Mouse (Mus musculus) cerebellum, adult 11-12 months (tissue): Measurements from ENCODE around the gene Ssr4.
A peak's percentile ranks its signal among the peaks of the same experiment; 100 is the strongest.
"Not testable (repeated sequence)": the region's sequence is repeated elsewhere in the genome, so short reads cannot be mapped to it uniquely, and the experiment has no call there.

ENCODE experiments used
- DNase-seq: peaks from one replicate; pipeline ENCODE4 v3.0.0; 2022

Gene Ssr4

DNA sequence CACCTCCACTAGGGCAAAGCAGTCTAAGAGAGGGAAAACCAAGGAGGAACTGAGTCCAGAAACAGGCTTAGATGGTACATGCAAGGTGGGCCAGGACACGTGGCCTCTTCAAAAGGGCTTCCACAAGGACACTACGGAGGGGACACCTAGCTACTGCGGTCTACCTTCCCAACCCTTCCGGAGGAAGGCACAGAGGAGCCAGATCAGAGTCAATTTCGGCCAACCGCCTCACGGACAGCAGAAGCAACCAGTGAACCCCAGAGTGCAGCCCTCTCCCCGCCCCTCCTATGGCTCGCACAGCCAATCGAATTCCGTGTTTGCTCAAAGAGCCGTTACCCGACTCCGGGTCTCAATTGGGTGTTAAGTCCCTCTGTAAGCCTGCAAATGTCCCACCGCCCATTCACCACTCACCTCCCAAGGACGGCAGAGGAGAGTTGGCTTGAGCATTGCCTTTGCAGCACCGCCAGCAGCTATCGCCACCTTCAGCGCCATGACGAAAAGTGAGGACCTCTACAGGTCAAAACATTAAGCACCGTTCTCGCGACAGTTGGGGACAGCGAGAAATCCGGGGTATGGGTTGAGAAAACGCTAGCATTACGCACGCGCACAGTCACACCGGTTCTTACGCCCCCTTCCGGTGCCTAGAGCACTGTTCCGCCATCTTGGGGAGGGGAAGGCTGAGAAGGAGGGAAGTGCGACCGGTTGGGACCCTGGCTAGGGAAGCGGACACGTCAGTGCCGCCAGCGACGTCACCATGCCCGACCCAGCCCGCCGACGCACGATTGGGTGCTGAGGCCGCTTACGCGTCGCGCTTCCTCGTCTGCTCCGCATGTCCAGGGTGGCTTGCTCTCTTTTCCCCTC, at the start of gene Ssr4, which contains the start of gene Idh3g:
Ssr4 (plus strand) TSS at position 665 of the 861 bp plus-strand sequence.
Idh3g (minus strand) TSS at position 534 of the 861 bp plus-strand sequence.
- DNase-seq: peak; percentile 96

DNA sequence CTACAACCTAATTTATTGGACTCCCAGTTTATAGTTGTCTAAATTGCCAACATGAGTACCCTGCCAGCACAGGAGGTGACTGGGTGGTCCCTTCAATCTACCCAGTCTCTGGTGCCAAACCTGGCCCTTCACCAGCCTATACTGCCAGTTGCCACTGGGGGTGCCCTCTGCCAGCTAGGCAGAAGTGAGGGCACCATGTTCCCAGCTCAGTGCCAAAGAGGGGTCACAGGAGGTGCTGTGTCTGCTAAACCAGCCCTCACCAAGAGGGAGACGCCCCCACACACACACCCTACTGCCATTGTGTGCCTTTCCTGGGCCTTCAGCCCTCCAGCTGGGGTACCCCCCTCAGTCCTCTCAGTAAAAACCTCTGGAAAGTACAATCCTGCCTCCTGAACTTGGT, 48.7 kb upstream of the Ssr4 start:
- no peak for DNase-seq

DNA sequence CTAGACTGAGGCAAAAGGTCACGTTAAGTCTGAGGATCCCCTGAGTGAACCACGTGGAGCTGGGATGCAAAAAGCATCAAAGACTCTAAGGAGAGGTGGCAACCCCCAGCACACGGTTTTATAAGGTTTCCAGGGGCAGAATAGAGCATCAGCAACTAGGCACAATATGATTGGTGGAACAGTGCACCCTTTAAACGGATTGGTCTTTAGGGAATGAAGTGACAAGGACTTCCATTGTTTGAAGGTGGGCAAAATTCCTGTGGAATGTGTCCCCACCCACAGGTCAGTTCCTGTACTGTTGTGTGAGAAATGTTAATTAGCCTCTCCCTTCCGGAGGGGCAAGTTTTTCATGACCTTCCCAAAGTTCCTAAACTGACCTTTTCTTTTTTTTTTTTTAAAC, 47.7 kb upstream of the Ssr4 start:
- DNase-seq: no peak

DNA sequence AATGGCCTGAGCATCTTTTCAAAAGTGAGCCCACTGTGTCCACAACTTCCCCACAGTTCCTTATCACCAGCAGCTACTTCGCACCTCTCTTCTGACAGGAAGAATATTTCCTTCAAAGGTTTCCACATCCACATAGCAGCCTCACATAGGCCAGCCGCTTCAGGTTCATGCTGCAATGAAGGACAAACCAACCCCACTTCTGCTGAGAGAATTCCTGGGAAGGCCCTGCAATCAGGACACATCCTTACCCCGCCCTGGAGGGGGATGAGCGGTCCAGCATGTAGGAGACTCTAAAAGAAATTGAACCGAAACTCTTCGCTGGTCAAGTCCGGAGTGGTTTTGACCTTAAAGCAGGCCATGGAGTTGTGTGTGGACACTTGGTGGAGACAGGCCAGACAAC, 47.0 kb upstream of the Ssr4 start:
- not testable (repeated sequence) for DNase-seq

DNA sequence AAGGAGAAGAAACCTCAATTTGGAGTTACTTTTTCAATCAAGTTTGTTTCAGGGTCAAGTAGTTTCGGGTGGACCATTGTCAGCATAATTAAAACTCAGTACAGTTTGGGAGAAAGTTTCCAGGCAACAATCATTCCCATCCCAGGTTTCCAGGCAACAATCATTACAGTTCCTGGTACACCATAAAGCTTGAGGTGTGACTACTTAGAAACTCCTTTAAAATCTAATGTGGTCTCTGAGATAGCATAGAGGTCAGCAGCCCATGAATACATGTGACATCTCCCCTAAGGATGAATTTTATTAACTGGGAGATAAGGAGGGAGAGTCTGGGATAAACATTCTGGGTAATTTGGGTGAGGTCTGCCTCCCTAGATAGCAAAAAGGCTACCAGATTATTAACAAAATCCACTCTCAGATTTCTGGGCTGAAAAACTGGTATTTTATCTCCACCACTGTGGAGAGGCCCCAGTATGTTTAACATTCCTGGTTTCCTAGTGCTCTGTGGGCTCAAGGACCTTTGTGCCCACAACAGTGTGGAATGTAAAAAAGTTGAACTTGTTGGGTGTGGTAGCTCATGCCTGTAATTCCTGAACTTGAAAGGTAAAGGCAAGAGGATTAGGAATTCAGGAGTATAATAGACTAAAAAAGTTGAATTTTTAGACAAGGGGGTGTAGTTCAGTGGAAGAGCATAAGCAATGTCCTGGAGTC, 41.9 kb upstream of the Ssr4 start:
- no peak for DNase-seq

DNA sequence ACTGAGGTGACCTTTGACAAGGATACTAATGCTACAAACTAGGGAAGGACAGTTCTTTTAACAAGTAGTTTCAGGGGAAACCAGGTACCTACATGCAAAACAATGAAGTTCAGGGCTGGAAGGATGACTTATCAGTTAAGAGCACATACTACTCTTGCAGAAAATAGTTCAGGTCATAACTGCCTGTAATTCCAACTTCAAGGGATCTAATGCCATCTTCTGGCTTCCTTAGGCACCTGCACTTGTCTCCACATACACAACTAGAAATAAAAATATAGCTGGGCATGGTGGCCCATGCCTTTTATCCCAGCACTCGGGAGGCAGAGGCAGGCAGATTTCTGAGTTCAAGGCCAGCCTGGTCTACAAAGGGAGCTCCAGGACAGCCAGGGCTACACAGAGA, 37.9 kb upstream of the Ssr4 start:
- DNase-seq: no peak

DNA sequence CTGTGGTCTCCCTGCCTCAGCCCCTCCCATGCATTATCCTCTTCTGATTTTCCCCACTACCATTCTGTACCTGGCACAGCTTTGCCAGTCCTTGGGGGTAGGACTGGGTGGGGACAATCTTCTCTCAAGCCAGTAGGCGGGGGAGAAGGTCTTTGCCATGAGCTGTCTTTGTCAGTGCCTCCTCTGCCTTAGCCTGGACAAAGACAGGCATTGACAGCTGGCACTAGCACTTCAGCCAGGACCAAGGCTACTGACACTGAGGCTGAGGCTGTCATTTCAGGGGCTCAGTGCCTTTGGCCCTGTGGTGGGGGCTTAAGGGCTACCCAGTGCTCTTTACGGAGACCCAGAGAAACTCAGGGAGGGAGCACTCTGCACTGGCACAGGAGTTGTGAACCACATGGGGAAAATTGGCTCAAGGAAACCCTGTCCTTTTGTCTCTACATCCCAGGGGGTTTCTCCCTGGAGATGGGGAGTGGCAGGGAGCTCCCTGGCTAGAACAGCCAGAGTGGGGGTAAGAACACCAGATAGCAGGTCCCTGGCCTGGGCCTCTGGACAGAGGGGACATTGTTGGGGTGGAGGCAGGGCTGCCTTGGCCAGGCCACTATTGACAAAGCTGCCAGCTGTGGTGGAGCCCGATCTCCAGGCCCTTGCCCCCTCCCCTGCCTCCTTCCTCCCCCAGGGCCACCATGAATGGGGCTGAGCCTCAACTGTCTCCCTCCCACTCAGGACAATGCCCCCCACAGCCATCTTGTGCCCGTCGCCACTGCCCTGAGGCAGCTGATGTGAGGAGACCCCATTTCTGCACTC, 30.3 kb upstream of the Ssr4 start, which contains the start of gene Plxnb3:
Plxnb3 (plus strand) TSS at position 757 of the 807 bp plus-strand sequence.
- DNase-seq: peak; percentile 26

DNA sequence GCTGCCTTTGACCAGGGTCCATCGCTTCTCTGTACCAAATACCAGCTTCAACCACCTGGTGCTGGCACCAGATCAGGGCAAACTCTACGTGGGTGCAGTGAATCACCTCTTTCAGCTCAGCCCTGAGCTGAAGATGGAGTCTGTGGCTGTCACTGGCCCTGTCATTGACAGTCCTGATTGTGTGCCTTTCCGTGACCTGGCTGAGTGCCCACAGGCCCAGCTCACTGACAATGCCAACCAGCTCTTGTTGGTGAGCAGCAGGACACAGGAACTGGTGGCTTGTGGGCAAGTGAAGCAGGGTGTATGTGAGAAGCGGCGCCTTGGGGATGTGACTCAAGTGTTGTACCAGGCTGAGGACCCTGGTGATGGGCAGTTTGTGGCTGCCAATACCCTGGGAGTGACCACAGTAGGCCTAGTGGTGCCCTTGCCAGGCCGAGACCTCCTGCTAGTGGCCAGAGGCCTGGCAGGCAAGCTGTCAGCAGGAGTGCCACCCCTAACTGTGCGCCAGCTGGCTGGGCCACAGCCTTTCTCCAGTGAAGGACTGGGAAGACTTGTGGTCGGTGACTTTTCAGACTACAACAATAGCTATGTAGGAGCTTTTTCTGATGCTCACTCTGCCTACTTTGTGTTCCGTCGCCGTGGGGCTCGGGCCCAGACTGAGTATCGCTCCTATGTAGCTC, 28.1 kb upstream of the Ssr4 start:
- DNase-seq: peak; percentile 76

DNA sequence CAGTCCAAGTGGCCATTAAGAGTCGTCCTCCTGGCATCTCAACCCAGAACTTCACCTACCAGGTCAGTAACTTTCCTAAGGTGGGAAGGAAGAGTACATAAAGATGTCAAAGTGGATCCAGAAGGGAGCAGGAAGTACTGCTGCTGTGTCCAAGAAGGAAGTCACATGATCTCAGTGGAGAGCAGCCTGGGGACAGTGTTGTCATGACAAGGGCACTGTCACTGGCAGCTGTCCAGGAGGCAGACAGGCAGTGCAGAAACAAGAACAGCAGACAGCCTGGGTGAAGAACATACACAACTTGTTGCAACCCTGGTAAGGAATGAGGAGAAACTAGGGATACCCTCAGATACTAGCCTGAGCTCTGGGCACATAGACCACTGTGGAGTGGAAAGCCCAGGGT, 21.5 kb upstream of the Ssr4 start:
- no peak for DNase-seq

DNA sequence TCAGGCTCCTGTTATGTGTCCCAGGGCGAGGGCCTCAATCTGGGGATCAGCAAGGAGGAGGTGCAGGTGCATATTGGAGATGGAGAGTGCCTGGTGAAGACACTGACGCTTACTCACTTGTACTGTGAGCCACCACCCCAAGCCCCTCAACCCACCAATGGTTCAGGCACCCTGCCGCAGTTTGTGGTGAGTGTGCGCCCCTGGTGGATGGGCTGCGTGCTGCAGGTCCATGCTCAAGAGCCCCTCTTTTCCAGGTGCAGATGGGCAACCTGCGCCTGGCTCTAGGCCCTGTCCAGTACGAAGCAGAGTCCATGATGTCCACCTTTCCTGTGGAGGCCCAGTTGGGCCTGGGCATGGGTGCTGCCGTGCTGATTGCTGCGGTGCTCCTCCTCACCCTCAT, 19.6 kb upstream of the Ssr4 start:
- DNase-seq: no peak

DNA sequence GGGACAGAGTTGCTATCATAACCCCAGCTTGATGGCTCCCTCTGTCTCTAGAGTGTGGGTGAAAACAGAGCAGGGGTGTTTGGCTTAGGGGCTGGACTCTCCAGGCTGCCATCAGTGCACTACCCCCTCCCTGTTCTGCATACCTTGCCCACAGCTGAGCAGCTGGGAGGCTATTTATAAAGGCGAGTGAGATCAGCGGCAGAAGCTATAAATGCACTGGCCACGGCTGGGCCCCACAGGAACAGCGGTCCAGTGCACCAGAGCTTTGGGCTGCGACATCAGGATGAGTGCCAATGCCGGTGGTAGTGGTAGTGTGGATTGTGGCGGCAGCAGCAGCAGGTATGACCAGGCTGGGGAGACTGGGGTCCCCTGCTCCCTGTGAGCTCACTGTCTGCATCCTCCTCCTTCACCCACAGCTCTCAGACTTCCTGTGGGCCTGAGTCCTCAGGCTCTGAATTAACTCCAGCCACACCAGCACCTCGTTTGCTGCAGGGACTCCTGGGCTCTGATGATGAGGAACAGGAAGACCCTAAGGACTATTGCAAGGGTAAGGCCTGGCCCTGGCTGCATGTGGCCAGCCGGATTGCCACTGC, 12.6 kb upstream of the Ssr4 start, which contains the start of gene Srpk3:
Srpk3 (plus strand) TSS at position 238 of the 593 bp plus-strand sequence.
- DNase-seq: no peak

DNA sequence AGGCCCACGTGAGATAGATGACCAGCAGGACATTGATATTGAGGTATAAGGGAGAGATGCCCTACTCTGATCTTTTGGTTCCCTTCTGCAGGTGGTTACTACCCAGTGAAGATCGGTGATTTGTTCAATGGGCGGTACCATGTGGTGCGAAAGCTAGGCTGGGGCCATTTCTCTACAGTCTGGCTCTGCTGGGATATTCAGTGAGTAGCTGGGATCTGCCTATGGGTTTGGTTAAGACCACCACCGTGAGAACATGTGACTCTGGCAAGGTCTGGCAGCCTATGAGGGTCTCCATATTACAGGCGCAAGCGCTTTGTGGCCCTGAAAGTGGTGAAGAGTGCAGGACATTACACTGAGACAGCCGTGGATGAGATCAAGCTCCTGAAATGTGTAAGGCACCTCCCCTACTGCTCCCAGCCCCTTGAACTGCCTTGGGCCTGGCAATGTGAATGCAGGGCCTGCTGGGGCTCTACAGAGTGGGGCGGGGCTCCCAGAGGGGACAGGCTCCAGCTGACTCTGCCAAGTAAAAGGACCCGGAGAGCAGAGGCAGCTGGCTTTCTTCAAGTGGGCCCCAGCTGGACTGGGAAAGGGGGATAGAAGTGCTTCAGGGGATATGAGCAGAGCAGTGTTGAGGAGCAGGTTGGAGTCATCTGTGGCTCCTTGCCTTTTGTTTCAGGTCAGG, 11.9 kb upstream of the Ssr4 start:
- DNase-seq: no peak

DNA sequence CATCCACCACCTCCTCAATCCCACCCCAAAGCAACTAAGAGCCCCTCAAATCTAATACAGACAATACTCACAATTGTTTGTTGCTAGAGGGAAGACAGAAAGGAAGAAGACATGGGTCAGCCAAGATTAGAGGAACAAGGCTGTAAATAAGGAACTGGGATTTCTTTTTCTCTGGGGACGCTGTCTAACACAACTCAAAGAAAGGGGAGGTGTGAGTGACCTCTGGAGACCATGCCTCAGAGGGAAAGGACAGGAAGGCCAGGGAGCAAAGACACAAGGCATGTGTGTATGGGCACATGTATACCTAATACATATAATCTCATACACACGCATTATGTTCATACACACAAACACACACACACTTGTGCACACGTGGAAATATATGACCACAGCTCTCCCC, 4.6 kb upstream of the Ssr4 start:
- DNase-seq: no peak

DNA sequence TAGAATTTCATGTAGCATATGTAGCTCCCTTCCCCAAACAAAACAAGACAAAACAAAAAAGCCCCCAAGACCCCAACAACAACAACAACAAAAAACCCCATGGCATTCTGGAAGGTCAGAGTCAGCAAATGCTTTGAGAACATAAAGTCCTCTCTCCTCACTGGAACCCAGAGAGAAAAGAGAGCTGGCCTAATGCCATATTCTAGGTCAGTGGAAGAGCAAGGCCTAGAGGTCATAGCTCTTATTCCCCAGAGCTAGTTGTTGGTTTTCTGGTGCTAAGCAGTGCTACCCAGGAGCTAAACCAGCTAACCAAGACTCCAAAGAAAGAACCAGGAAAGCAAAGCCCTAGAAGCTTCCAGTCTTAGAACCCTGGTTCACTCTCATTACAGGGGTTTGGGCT, 1.2 kb upstream of the Ssr4 start:
- DNase-seq: no peak

DNA sequence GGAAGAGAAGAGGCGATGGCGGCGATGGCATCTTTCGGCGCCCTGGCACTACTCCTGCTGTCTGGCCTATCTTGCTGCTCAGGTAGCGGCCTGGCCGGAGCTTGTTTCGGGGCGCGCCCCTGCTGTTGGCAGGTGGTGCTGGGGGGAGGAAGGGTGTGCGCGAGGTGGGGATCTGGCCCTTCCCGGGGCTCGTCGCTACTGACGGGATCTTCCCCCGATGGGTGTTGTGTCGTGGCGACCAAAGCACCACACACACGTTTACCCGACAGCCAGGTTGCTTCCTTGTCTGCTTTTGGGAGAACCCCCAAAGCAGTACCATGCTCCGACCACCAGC, 364 bp downstream of the Ssr4 start:
- DNase-seq: no peak

DNA sequence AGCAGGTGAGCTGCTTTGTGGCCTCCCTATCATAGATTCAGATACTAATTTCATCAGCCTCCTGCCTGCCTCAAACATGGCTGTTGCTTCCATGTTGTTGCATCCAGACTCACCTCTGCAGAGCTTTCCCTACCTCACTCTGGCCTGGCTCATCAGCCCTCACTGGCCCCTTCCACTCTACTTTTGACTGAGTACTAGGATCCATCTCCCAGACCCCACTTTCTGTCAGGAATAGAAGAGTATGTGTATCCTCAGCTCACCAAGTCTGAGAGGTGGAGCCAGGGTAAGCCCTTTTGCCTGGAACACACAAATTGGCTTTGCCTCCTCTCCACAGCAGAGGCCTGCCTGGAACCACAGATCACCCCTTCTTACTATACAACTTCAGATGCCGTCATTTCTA, 1.7 kb downstream of the Ssr4 start:
- no peak for DNase-seq

DNA sequence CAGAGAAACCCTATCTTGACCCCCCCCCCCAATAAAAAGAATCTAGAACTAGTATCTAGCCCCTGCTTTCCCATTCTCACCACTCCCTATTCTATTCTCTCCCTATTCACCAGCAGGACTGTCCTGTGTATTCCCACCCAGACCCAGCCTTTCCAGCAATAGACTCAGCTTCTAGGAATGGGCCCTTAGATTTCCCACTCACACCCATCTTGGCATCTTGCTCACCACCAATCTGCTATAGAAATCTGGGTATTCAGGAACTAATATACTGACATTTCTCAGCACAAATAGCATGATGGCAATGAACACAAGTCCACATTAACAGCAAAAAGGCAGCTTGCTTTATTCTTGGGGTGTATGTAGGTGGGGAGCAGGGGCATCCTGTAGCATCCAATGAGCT, 6.2 kb downstream of the Ssr4 start:
- no peak for DNase-seq

DNA sequence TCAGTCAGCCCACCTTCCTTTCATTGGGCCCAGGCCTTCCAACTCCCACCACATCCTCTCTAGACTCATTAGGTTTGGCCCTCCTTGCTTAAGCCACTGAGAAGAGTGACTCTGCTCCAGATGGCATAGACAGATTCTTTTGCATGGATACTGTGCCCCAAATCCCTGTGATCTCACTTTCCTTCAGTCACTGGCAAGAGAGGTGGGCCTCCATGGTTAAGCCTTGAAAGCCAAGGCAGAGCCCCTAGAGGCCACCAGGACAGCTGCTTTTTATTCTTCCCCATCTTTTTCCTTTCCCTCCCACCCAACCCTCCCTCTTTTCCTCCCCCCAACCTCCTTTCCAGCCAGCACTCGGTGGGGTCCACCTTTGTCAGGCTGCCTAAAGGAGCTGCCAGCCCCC, 6.7 kb downstream of the Ssr4 start:
- no peak for DNase-seq

DNA sequence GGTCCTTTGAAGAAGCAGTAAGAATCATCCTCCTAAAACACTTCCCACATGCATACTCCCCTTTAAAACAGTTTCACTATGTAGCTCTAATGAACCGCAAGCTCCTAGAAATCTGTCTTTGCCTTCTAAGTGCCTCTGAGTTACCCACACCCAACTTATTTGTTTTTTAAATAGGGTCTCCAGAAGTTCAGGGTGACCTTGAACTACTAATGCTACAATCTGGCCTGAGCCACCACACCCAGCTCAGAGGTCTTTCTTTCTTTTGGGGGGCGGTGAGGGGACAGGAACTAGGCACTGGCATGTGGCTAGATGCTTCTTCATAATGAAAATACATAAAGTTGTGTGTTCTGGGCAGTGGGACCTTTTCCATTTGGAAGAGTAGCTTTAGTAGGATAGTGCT, 10.7 kb downstream of the Ssr4 start:
- DNase-seq: no peak

DNA sequence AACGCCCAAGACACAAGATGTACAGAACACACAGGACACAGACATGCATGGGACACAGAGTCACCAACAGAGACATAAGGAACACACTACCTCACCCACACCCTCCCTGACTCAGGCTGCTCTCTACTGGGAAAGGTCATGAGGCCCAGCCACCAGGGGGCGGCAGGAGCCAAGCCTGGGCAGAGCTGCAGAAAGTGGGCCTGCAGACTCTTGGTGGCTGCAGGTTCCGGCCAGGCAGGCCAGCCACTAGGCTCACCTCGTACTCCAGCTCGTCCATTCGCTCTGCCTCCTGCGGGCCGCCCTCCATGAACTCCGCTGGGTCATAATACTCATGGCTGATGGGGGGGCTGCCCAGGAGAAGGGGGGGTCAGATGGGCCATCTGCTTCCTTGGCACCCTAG, 11.7 kb downstream of the Ssr4 start:
- peak; percentile 87 for DNase-seq

DNA sequence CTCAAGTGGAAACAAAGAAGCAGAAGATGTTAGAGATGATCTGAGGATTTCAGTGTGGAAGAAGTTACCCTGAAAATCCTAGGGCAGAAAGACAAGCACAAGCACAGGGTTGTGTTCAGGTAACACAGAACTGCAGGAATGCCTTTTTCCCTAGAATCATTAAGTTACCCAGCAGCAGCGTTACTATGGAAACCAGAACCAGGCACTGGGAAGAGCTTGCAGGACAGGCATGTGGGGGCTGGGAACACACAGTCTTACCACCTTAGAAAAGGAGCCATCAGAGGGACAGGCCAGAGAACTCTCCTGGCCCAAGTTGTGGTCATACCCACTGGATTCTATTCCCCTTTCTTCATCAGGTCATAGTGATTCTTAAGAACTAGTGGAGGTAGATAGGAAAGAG, 19.0 kb downstream of the Ssr4 start:
- no peak for DNase-seq

DNA sequence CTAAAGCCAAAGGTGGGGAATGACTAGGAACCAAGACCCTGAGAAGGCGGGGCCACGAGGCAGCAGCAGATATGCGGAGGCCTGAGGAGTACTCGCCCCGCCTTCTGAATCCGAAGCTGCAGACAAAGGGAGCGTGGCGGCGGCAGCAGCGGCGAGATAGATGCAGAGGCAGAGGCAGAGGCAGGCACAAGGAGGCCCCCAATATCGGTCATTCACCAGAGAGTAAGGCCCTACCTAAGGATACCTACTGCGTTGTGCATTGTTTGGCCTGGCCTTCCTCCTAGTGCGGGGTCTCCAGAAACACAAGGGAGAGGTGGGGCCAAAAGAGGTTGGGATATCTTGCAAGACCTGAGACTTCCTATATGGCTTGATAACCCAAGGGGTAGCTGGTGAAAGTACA, 28.2 kb downstream of the Ssr4 start:
- DNase-seq: no peak
